Mouse (Mus musculus) induced T-regulatory cell, adult 2 months (primary cell): ENCODE data around the gene Ccnjl.

Source experiments
- DNase-seq: peaks from one replicate; pipeline ENCODE4 v3.0.0-alpha.2; 2012; ENCODE audit warnings: low read depth

The Ccnjl gene

DNA sequence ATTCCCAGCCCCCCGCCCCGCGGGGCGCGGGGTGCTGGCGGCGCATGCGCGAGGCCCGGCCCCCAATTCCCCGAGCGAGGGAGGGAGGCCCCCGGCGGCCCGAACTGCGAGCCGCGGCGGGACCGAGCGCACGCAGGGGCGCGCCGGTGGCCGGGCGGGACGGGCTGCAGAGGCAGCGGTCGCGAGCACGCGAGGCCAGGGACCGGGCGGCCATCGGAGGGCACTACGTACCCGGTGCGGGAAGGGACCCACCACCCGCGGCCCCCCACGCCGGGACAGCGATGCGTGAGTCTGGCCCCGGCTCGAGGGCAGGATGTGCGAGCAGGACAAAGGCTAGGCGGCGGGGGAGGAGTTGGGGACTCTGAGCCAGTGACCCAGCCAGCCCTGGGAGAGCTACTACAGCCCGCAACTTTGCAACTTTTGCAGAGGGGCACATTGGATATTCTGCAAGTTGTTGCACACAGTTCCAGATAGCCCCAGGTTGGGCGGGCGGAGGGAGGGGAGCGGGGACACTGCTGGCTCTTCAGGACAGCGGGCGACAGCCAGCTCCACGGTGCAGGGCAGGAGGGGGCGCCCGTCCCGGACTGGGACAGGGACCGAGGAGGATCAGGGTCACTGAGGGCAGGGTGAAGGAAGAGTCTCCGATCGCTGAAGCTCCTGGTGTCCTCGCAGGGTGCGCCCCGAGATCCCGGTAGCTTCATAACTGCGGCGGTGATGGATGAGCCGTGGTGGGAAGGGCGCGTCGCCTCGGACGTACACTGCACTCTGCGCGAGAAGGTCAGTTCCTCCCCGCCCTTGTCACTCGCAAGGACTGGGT lies at the start of gene Ccnjl:
Ccnjl (plus strand) TSS at position 102 of the 817 bp plus-strand sequence.
- peak; percentile 14 for DNase-seq

DNA sequence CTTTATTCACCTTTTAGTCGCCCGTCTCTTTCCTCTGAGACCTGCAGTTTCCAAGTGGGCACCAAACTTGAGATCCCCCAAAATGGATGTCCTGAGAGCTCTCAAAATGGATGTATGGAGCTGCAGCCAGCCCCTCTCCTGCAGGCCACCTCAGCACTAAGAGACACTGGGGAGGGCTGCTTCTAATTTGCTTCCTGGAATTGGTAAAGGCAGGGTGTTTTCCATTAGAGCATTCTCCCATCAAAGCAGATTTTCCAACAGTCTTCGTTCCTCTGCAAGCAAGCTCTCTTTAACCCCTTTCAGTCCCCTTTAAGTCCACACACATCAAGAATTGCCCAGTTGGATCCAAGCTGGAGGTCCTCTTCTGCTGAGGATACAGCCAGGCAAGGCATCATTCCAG lies 49.2 kb upstream of the Ccnjl start:
- no peak for DNase-seq

DNA sequence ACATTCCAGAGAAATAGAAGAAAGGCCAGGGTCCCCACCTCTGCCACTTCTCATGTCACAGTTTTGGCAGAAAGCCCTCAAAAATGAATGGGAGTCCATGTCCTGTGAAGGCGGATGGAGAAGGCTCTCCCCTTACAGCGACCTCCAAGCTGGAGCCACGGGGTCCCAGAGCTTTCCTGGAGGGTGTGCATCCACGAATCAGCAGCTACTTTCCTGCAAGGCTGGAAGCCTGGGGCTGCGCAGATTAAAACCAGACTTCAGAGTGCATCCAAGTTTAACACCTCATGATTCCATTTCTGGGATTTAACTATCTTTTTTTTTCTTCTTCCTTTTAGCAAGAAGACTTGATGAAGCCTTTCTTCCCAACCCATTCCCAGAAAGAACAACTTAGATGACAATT lies 48.0 kb upstream of the Ccnjl start:
- no peak for DNase-seq

DNA sequence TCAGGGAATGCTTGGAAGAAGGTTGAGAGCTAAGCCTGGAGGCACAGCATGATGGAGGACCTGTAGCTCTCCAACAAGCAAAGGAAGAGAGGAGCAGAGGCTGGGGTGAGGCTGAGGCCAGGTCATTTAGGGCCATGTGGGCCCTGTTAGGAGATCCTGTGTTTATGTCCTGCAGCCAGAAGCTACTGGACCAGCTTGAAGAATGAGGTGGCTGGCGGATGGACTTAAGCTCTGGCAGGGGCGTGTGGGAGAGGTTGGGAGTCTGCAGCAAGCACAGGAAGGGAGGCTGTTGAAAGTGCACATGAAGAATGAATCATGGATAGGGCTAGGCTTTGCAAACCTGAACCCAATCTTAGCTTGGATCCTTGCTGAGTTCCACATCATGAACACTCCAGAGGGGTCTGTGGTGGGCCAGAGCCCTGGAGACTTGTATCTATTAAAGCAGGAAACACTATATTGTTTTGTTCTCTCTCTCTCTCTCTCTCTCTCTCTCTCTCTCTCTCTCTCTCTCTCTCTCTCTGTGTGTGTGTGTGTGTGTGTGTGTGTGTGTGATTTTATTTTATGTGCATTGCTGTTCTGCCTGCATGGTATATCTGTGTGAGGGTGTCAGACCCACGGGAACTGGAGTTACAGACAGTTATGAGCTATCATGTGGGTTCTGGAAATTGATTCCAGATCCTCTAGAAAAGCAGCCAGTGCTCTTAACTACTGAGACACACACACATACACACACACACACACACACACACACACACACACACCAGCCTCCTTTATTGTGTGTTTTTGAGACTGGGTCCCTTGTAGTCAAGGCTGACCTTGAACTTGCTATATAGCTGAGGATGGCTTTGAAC lies 46.7 kb upstream of the Ccnjl start:
- DNase-seq = no peak

DNA sequence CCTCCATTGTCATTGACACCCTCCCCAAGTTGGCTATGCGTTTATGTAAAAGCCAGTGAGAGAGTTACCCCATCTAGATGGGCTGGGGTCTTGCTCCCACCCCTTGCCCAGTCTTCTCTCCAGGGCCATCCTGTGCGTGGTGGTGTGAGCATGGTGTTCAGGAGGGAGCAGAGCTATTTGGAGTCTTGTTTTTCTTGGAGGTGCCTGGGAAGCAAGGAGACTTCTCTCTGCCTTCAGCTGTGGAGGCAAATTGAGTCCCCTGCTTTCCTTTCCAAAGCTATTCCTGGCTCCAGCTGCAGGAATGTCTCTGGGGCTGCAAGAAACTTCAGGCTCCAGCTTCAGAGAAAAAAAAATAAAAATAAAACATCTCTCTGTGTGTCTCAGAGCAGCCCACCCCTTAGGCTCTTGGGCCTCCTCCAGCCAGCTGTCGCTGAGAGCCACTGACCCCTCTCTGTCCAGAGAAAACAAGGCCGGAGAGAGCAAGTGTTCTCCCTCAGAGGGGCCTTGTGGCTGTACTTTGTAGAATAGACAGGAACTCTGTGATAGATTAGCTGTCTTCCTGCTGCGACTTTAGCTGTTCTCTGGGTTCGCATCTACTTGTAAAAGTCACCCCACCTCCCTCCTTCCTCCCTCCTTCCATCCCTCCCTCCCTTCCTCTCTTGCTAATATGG lies 45.3 kb upstream of the Ccnjl start:
- no peak for DNase-seq

DNA sequence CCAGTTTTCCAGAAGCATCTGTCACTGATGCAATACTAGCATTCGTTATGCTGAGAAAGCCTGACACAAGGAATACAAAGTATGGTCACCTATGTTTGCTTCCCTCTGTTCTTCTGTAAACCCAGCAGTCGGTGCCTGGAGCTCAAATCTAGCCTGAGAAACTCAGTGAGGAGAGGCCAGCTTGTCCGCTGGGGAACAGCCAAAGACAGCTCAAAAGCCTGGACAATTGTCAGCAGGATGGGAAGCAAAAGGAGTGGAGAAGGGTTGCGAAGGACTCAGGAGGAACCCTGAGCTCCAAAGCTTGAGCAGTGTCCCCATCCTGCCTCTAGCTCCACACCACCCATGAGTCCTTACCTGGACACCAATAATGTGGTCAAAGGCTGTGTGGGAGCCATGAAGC lies 44.5 kb upstream of the Ccnjl start:
- DNase-seq = no peak

DNA sequence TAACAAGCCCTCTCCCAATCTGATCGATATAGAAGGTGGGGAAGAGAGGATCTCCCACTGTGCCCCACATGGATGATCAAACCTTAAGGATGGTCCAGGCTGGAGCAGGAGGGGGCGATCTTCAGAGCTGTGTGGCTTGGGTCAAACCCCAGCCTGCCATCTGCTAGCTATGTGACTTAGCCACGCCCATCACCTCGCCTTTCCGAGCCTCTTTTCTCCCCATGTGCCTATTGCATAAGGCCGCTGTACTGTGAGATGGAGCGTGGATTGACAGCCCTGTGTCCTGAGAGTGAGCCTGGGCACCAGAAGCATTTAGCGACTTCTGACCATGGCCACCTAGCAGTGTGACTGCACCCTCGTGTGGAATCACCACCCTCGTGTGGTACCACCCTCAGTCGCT lies 43.9 kb upstream of the Ccnjl start:
- DNase-seq = no peak

DNA sequence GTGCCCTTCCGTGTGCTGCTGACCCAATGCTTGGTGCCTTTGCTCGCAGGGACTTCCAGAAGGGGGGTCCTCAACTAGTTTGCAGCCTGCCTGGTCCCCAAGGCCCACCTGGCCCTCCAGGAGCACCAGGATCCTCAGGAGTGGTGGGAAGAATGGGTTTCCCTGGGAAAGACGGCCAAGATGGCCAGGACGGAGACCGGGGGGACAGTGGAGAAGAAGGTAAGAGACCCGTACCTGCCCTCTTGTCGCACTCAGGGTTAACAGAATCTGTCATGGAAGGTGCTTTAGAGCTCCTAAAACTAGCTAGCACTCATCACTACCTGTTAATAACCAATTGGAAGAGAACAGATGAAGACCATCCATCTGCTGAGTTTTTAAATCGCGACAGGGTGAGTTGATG lies 42.7 kb upstream of the Ccnjl start:
- no peak for DNase-seq

DNA sequence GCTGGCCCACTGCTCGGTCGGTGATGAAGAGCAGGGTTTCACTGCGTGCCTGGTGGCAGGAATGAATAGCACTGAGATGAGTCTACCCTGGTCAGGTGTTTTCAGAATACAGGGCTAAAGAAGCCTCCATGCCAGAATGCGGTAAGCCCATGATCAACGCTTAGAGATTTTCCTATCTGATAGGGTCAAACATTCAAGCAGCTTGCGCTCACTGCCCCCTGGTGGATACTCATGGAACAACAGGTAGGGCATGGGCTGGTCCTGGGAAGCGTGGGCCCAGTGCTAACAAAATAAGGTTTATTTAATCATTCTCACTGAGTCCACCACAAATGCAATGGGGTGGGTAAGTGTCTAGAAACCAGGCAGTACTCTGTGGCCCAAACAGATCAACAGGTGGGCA lies 35.9 kb upstream of the Ccnjl start:
- DNase-seq = peak; percentile 83

DNA sequence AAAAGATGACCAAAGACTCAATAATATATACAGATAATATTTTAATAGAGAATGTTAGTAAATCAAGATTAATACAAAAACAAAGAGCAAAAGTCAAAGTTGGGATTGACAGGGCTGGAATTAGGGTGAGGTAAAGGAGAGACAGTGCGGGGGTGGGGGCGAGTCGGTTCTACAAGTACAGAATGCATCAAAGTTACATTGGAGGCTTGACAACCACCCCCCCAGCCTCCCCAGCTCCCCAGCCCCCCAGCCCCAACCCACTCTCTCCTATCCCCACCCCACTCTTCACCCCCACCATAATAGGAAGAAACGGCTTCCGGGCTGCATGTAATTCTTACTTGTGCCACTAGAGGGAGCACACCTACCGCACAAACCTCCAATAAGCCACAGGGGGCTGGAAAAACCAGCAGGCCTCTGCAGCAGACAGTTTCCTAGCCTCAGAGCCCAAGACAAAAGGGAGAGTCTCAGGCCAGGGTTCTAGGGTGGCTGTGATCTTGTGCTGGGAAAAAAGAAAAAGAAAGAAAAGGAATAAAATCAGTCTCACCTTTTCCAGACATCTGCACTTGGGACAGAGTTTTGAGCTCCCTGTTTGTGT lies 34.7 kb upstream of the Ccnjl start:
- DNase-seq = peak; percentile 83

DNA sequence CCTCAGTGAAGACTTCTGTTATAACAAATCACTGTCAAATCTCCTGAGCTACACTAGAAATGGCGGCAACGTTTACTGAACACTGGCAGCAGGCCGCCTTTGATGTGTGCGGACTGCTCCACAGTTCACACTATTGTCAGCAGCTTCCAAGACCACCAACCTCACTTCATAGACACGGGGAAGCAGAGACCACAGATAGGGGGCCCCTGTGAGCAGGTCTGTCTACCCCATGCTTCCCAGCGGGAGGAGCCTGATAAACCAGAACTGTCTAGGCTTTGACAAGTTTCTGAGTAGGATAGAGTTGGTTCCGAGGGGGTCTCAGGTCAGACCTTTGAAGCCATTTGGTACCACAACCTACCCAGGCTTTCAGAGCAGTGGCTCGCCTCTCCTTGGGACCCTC lies 33.5 kb upstream of the Ccnjl start:
- no peak for DNase-seq

DNA sequence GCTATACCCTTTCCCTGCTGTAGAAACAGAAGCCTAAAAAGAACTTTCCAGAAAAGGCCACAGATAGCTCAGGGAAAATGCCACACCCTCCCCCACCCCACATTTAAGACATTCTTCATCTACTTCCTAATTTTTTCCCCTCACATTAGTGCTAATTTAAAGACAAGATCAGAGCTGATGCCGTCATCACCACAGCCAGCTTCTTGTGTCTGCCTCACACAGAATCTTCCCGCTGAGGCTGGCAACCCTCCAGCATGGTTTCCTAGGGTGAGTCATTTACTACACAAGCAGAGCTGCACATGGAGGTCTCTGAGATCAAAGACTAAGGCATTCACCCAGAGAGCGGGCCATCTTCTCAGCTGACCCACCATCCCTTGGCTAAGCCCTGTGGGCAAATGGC lies 33.1 kb upstream of the Ccnjl start:
- no peak for DNase-seq

DNA sequence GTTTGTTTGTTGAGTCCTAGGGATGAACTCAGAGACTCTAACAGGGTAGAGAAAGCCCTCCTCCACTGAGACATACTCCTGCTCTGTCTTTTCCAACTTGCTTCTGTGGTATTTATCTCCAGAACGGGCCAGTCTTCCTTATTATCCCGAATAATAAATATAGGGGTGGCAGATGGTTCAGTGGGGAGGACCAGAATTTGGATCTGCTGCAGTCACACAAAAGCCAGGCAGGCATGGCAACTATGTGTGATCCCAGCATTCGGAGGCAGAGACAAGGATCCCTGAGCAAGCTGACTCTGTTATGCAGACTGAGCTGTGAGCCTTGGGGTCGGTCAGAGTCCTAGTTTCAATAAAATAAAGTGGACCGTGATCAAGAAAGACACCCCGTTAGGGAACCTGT lies 27.3 kb upstream of the Ccnjl start:
- no peak for DNase-seq

DNA sequence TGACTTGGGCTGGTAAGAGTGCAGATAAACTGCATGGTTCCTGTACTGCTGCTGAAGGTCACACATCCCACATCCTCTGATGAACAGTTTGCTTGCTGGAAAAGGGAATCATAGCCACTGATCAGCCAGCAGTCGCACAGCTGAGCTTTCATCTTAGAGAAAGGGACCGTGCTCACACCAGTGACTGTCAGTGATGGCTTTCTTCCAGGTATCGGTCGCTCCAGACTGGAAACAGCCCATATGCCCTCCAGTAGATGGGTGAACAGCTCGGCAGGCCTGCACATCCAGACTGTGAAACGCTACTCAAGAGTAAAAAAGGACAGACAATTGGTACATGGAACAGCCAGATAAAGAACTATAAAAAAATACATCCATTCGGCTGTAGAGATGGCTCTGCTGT lies 23.4 kb upstream of the Ccnjl start:
- DNase-seq = no peak

DNA sequence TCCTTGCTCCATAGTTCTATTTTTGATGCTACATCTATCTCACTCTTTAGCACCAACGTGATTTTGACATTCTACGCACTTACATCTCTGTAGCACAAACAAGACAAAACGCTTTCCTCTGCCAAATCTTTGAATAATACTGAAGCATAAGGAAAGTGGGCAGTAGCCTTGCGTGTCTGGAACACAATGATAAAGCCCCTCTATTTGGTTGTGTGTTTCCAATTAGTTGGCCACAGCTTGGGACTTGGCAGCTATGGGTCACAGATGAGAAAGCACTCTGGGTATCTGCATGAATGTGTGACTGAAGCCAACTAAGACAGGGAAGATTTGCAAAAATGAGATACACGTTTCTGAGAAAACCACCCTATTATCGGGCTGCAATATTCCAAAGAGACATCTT lies 20.6 kb upstream of the Ccnjl start:
- no peak for DNase-seq

DNA sequence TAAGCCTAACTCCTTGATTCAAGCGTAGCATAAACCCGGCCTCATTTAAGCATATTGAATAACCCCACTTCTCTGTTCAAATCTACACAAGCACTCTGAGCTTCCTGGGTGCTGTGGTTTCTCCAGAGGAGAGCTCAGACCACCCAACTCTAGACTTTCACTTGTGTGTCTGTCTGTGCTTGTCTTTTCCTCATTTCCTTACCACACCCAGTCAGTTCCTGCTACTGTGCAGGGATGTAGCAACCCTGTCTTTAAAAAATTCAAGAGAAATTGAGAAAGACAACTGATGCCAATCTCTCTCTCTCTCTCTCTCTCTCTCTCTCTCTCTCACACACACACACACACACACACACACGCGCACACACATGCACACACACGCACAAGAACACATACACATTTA lies 18.7 kb upstream of the Ccnjl start:
- DNase-seq = no peak

DNA sequence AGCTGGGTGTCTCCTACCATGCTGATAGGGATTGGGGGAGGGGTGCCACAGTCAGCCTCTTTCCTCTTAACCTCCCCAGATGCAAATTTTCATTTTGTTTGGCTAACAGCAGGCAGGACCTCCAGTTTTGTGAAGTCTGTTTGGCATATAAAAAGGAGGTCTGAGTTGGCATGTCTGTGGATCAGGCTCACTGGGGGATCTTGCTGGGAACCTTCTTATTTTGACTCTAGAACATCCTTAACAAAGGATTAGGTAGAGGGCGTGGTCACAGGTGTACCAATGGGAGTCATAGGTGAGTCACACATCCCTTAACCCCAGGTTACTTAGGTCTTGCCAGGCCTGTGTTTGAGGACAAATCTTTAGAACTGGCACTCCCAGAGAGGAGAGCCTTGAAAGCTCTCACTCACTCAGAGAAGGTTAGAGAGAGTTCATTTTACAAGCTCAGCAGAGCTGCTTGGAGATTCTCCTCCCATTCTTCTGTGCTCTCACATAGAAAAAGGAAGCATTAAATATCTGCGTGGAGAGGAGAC lies 15.9 kb upstream of the Ccnjl start:
- DNase-seq = no peak

DNA sequence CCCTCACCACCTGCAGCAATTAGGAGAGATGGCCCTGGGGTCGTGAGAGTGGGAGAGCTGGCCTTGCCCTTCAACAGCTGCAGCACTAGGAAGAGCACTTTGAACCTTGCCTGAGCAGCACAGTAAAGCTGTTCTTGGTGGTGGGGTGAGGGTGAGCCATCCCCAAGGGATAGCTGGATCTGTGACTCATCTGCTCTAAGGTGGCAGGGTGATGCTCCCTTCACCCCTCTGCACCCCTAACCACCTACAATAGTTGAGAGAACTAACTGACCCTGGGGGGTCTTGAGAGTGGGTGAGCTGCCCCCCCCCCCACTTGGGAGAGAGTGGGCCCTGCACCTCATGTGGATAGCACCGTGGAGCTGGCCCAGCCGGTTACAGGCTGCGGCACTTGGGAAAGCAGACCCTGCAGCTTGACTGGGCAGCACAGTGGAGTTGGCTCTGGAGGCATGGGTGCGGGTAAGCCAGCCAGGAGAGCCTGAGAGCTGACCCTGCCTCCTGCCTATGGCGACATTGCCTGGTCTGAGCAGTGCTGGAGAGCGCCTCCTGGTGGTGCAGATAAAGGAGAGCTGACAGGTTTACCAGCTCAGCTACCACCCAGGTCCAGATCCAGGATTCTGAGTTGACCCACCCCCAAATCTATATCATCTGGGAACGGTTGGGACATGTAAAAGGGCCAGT lies 12.1 kb upstream of the Ccnjl start:
- DNase-seq = peak; percentile 33

DNA sequence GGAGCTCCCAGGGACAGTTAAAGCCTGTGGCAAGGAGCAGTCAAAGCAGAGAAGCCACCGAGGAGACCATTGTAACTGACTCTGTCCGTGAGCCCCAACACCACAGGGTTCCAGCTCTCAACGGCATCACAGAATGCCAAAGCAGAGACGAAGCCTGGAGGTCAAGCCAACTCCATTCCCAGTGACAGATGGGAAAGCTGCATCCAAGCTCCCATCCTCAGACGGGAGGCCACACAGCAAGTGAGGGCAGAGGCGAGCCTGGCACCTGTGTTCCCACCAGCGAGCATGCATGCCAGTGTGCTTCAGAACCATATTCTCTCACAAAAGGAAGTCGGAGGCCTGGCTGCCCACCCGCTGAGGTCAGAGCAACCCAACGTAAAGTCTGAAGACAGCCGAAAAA lies 10.9 kb upstream of the Ccnjl start:
- DNase-seq = no peak

DNA sequence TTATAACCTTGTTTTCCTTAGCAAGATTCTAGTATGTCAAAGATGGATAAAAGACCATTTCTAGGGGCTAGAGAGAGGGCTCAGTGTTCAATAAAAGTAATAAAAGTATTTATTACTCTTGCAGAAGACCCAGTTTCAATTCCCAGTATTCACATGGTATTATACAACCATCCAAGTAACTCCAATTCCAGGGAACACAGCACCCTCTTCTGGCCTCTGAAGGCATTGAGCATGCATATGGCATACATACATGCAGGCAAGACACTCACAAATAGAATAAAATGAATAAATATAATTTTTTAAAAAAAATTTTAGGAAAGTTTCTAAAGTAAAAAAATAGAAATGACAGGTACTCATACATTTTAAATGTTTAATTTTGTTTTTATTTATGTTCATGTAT lies 10.5 kb upstream of the Ccnjl start:
- DNase-seq = no peak

DNA sequence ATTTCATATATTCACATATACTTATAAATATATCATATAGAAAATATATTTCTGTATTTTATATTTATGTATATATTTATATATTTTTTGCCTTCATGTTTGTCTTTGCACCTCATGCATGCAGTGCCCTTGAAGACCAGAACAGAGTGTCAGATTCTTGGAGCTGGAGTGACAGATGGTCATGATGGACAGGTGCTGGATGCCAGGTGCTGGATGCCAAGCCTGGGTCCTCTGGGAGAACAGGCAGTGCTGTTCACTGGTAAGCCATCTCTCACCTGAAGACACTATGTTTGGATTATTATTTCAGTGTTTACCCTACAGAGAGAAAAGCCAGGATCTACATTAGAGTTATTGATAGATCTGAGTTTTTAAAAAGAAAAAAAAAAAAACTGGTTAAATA lies 9.8 kb upstream of the Ccnjl start:
- no peak for DNase-seq

DNA sequence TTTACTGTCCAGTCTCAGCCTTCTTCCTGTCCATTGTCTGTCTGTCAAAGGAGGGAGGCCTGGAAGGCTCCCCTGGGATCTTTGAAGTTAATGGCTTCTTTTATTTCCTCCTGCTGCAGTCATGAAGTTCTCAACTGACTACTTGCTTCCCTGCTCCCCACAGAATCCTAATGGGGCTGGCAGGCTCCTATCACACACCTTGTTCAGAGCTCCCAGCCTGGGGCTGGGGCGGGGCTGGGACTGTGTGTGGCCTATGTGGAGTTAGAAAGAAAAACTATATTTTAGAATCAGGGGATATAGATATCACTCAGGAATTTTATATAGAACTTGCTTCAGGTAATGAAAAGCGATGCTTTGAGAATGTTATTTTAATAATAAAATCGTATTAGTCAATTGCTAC lies 8.1 kb upstream of the Ccnjl start:
- DNase-seq = no peak
